Mouse (Mus musculus): Measurements from ENCODE around the gene Ctsf. TPM values are rescaled to one million over a fixed set of nuclear protein-coding genes. Genes with fewer than 3 reads are reported as not detected.

Ctsf gene
- total RNA-seq, 2 experiments from 2014 or later, result 93.1 to 102 TPM

DNA sequence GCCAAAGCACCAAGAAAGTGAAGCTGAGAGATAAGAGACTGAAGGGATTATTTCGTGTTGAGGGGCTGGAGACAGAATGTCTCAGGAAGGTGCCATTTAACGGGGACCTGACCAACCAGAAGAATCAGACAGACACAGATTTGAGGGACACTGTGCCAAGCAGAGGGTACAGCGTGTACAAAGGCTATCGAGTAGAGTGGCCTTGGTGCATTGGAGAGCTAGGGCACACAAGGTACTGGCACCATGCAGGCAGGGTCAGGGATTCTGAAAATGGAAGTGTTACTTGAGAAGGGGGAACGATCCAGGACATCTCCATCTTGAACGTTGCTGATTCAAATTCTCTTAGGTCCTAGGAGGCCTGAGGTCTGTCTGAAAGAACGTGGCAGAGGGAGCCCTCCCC, 54.4 kb downstream of the Ctsf start:
- no peak for DNase-seq (ENCODE audit: low spot score in 2 of 2)

Other genes with a start within 250 kb of the Ctsf start
- gene Lrfn4, start 239.5 kb upstream of the Ctsf start, total RNA-seq (2021), result 10 to 100 TPM; 41.9 to 46.4 TPM
- gene Rce1, start 229.5 kb upstream of the Ctsf start, total RNA-seq (2021), result 10 to 100 TPM; 27.3 to 27.7 TPM
- 1 to 10 TPM; 1.1 to 1.8 TPM for gene Gm960, start 156.5 kb upstream of the Ctsf start, total RNA-seq (2021)
- gene Sptbn2, start 144.0 kb upstream of the Ctsf start, total RNA-seq (2021), result 100 to 1,000 TPM; 505 to 509 TPM
- gene Rbm4b, start 98.6 kb upstream of the Ctsf start, total RNA-seq (2021), result 10 to 100 TPM; 18.1 to 22.3 TPM
- 100 to 1,000 TPM; 115 to 118 TPM for gene Rbm4, start 61.2 kb upstream of the Ctsf start, total RNA-seq (2021)
- 10 to 100 TPM; 28.4 to 39.1 TPM for gene Gm21992, start 43.5 kb upstream of the Ctsf start, total RNA-seq (2021)
- 10 to 100 TPM; 37.6 to 60.4 TPM for gene Rbm14, start 43.5 kb upstream of the Ctsf start, total RNA-seq (2021)
- 10 to 100 TPM; 28.9 to 33.8 TPM for gene Ccs, start 15.8 kb upstream of the Ctsf start, total RNA-seq (2021)
- gene Ccdc87, start 15.8 kb upstream of the Ctsf start, total RNA-seq (2021), result 1 to 10 TPM; 2.2 to 2.7 TPM
- 1 to 10 TPM; 1.2 to 1.4 TPM for gene Actn3, start 22.8 kb downstream of the Ctsf start, total RNA-seq (2021)
- 10 to 100 TPM; 21.4 to 25.2 TPM for gene Zdhhc24, start 23.5 kb downstream of the Ctsf start, total RNA-seq (2021)
- 10 to 100 TPM; 34.8 to 44.6 TPM for gene Bbs1, start 51.5 kb downstream of the Ctsf start, total RNA-seq (2021)
- 10 to 100 TPM; 35.3 to 43.1 TPM for gene Dpp3, start 73.2 kb downstream of the Ctsf start, total RNA-seq (2021)
- gene Peli3, start 88.0 kb downstream of the Ctsf start, total RNA-seq (2021), result 10 to 100 TPM; 25.3 to 27.0 TPM
- gene Mrpl11, start 107.0 kb downstream of the Ctsf start, total RNA-seq (2021), result 10 to 100 TPM; 58.2 to 61.8 TPM
- gene Npas4, start 135.2 kb downstream of the Ctsf start, total RNA-seq (2021), result 10 to 100 TPM; 19.1 to 26.0 TPM
- gene Slc29a2, start 168.7 kb downstream of the Ctsf start, total RNA-seq (2021), result 10 to 100 TPM; 13.4 to 16.4 TPM
- gene B4gat1, start 183.7 kb downstream of the Ctsf start, total RNA-seq (2021), result 100 to 1,000 TPM; 118 to 120 TPM
- gene AC124502.3, start 183.8 kb downstream of the Ctsf start, total RNA-seq (2021), result 1 to 10 TPM; 6.5 to 7.6 TPM
- gene Brms1, start 186.2 kb downstream of the Ctsf start, total RNA-seq (2021), result 10 to 100 TPM; 22.6 to 32.0 TPM
- gene Rin1, start 195.4 kb downstream of the Ctsf start, total RNA-seq (2021), result 10 to 100 TPM; 75.4 to 75.5 TPM
- gene Cd248, start 212.9 kb downstream of the Ctsf start, total RNA-seq (2021), result 1 to 10 TPM; 3.5 to 4.5 TPM
- gene Tmem151a, start 230.4 kb downstream of the Ctsf start, total RNA-seq (2021), result 100 to 1,000 TPM; 146 to 149 TPM
- 10 to 100 TPM; 21.6 to 25.5 TPM for gene Yif1a, start 233.4 kb downstream of the Ctsf start, total RNA-seq (2021)
- 100 to 1,000 TPM; 215 to 221 TPM for gene Cnih2, start 243.4 kb downstream of the Ctsf start, total RNA-seq (2021)

All from left cerebral cortex, adult 18-20 months (tissue).